Mouse (Mus musculus) CH12.LX (cell line): ENCODE measurements around the gene Chid1. TPM values are rescaled to one million over a fixed set of nuclear protein-coding genes. Genes with fewer than 3 reads are reported as not detected.

Experiments used
- DNase-seq: peaks from one replicate; pipeline ENCODE4 v3.0.0-alpha.2; 2013; ENCODE audit errors: extremely low read depth
- H3K27ac ChIP-seq: 2 replicates; pipeline ENCODE4 v1.5.1; 2012; ENCODE audit warnings: low read depth, mild to moderate bottlenecking, control low read depth, moderate library complexity; ENCODE audit not compliant: insufficient read depth
- H3K27me3 ChIP-seq: replicated peaks from 2 replicates; pipeline ENCODE3; 2012; ENCODE audit warnings: inconsistent platforms
- H3K36me3 ChIP-seq, 2 experiments: replicated peaks in 1 of 2; 2 replicates each; pipeline versions ENCODE3 to v1.6.1; 2012; ENCODE audit warnings: inconsistent platforms in 1 of 2, low read length in 1 of 2, mild to moderate bottlenecking in 1 of 2, mixed read lengths in 1 of 2, moderate library complexity in 1 of 2; ENCODE audit not compliant: control insufficient read depth in 1 of 2, insufficient read depth in 1 of 2
- H3K4me1 ChIP-seq, 2 experiments: 2 replicates each; pipeline ENCODE4 v1.6.1; 2012; ENCODE audit warnings: inconsistent platforms in 1 of 2, moderate library complexity in 1 of 2; ENCODE audit not compliant: insufficient read depth in 2 of 2, control insufficient read depth in 1 of 2
- H3K4me2 ChIP-seq: 2 replicates; pipeline ENCODE4 v1.6.1; 2012; ENCODE audit warnings: low read depth, mild to moderate bottlenecking, control low read depth; ENCODE audit not compliant: poor library complexity, insufficient read depth, severe bottlenecking
- H3K4me3 ChIP-seq, 3 experiments: fragments of 150-350 bp in 1 of 3; sonication (generic) in 1 of 3; replicated peaks in 1 of 3; 2 replicates each; pipeline versions ENCODE3 to v1.5.1; 2011 to 2012; ENCODE audit warnings: low read depth in 2 of 3, low read length in 2 of 3, mild to moderate bottlenecking in 2 of 3, moderate library complexity in 2 of 3, control low read depth in 1 of 3, improper control_type of control experiment in 1 of 3, inconsistent platforms in 1 of 3, mixed read lengths in 1 of 3; ENCODE audit not compliant: poor library complexity in 1 of 3
- H3K79me2 ChIP-seq: replicated peaks from 2 replicates; pipeline ENCODE4 v1.6.1; 2012; ENCODE audit warnings: mild to moderate bottlenecking, moderate library complexity; ENCODE audit not compliant: control insufficient read depth, poor library complexity, insufficient read depth, severe bottlenecking; ENCODE audit errors: extremely low read depth
- H3K9ac ChIP-seq: 2 replicates; pipeline ENCODE4 v1.6.1; 2012; ENCODE audit warnings: low read depth, mild to moderate bottlenecking, control low read depth, moderate library complexity; ENCODE audit not compliant: insufficient read depth
- H3K9me3 ChIP-seq: replicated peaks from 2 replicates; pipeline ENCODE3; 2012; ENCODE audit warnings: low read length, inconsistent platforms, mixed read lengths
- BHLHE40 ChIP-seq: IDR thresholded peaks from 2 replicates; pipeline ENCODE4 v1.6.1; 2011; ENCODE audit warnings: mild to moderate bottlenecking, low read depth, low read length, improper control_type of control experiment
- CTCF ChIP-seq, 2 experiments: IDR thresholded peaks in 1 of 2; conservative IDR thresholded peaks in 1 of 2; 2 replicates each; pipeline ENCODE4 v1.5.1; 2011 to 2012; ENCODE audit warnings: low read depth in 2 of 2, low read length in 2 of 2, improper control_type of control experiment in 1 of 2, inconsistent platforms in 1 of 2, mild to moderate bottlenecking in 1 of 2, moderate library complexity in 1 of 2
- E2F4 ChIP-seq: IDR thresholded peaks from 2 replicates; pipeline ENCODE4 v1.6.1; 2011; ENCODE audit warnings: low read depth, low read length, improper control_type of control experiment; ENCODE audit not compliant: insufficient replicate concordance
- ETS1 ChIP-seq: conservative IDR thresholded peaks from 2 replicates; pipeline ENCODE4 v1.6.1; 2012; ENCODE audit warnings: low read depth, mild to moderate bottlenecking, inconsistent platforms, low read length, improper control_type of control experiment, moderate library complexity
- GABPA ChIP-seq: IDR thresholded peaks from 2 replicates; pipeline ENCODE4 v1.6.1; 2012; ENCODE audit warnings: low read depth, low read length, improper control_type of control experiment, inconsistent platforms; ENCODE audit not compliant: insufficient replicate concordance
- JUN ChIP-seq: IDR thresholded peaks from 2 replicates; pipeline ENCODE4 v1.6.1; 2011; ENCODE audit warnings: low read depth, mild to moderate bottlenecking, low read length, improper control_type of control experiment, moderate library complexity; ENCODE audit not compliant: insufficient read depth
- JUND ChIP-seq: conservative IDR thresholded peaks from 2 replicates; pipeline ENCODE4 v1.6.1; 2011; ENCODE audit warnings: low read depth, low read length, improper control_type of control experiment
- MYC ChIP-seq: IDR thresholded peaks from 2 replicates; pipeline ENCODE4 v1.6.1; 2011; ENCODE audit warnings: low read depth, mild to moderate bottlenecking, improper control_type of control experiment, low read length
- RCOR1 ChIP-seq: conservative IDR thresholded peaks from 2 replicates; pipeline ENCODE4 v1.6.1; 2012; ENCODE audit warnings: low read depth, mild to moderate bottlenecking, inconsistent platforms, low read length, improper control_type of control experiment
- UBTF ChIP-seq: IDR thresholded peaks from 2 replicates; pipeline ENCODE4 v1.6.1; 2012; ENCODE audit warnings: low read depth, mild to moderate bottlenecking, inconsistent platforms, low read length, improper control_type of control experiment, moderate library complexity
- USF1 ChIP-seq: IDR thresholded peaks from 2 replicates; pipeline ENCODE4 v1.6.1; 2014; ENCODE audit warnings: low read depth, mild to moderate bottlenecking, inconsistent platforms, low read length, improper control_type of control experiment
- USF2 ChIP-seq: conservative IDR thresholded peaks from 2 replicates; pipeline ENCODE4 v1.6.1; 2011; ENCODE audit warnings: low read depth, low read length, improper control_type of control experiment
- ZC3H11A ChIP-seq: IDR thresholded peaks from 2 replicates; pipeline ENCODE4 v1.6.1; 2012; ENCODE audit warnings: low read depth, mild to moderate bottlenecking, inconsistent platforms, low read length, improper control_type of control experiment
- ZKSCAN1 ChIP-seq: IDR thresholded peaks from 2 replicates; pipeline ENCODE4 v1.6.1; 2012; ENCODE audit warnings: low read depth, inconsistent platforms, low read length, improper control_type of control experiment, borderline replicate concordance
- dilution Hi-C: fragments of 300-500 bp; cut with MboI; formaldehyde crosslinking; loops from 2 replicates; pipeline ENCODE4 v1.14.3; 2020; ENCODE audit warnings: low sequenced_read_pairs; ENCODE audit not compliant: extremely low pct_unique_long_range_greater_than_20kb, extremely low pct_ligation_motif_present
- in situ Hi-C: fragments of 300-500 bp; cut with MboI; formaldehyde crosslinking; loops from 3 replicates; pipeline ENCODE4 v1.14.3; 2019; ENCODE audit warnings: low sequenced_read_pairs, low pct_ligation_motif_present, low pct_unique_long_range_greater_than_20kb, mixed read lengths
- polyA plus RNA-seq: library from polyadenylated mRNA; unstranded; fragments of >175 nt; gene quantifications from 2 replicates; pipeline ENCODE4 v1.2.1, GENCODE M21; 2012; ENCODE audit warnings: low read depth; ENCODE audit not compliant: insufficient read length
- total RNA-seq, 2 experiments: library from RNA; depleted of rRNA; stranded (reverse); fragments of 300-350 nt in 1 of 2; fragments of >200 nt in 1 of 2; gene quantifications; 2 replicates each; pipeline ENCODE4 v1.2.3; 2012 to 2014

The Chid1 gene
- total and polyA plus RNA-seq, 3 experiments: 27.0 to 50.5 (median 42.3) TPM

DNA sequence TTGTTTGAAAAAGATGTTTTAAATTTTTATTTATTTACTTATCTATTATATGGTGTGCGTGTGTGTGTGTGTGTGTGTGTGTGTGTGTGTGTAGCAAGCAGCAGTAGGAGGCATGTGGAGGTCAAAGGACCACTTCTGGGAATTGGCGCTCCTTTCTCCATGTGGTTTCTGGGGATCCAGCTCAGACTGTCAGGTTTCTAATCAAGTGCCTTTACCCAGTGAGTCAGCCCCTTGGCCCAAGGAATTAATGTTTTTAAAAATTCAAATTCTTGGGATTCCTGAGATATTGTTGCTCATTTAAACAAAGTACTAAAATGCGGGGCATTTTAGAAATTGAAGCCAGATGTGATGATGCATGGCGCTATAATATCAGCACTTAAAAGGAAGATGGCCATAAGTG lies 2.0 kb upstream of the Chid1 start:
- dilution Hi-C loops: no loop called here
- in situ Hi-C loops: no loop called here
- H3K27ac ChIP-seq: no peak overlapping the region

DNA sequence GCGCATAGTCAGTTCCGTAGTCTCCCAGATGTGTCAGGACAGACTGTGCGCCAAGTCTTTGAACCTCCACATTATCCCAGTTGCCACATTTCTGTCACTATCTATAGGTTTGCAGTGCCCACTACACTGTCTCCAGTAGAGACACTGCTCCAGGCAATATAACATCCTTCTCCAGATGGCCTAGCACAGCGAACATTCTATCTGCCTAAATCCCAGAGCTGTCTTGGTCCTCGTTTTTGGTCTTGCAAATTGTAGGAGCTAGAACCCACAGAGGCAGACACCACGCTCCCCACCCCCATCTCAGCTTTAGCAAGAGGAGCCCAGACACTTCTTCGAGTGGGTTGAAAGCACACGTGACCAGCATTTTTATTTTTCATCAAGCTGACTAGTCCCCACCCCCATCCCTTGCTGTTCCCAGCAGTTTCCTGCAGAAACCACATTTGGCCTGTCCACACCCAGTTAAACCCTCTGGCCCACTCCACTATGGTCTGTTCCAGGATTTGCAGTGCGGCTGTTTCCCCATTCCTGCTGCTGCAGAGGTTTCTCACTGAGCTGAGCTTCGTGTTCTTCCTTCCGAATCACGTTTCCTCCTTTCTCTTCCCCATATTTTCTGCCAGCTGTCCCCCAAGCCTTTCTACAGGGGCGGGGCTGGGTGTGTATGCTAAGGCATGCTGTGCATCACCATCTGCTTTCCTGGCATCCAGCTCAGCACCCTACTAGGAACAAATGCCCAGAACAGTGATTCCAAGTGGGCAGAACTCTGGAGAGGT lies 840 bp upstream of the Chid1 start:
- Histone ChIP-seq H3K79me2 (peaks cover 12% of the 10 kb centered on the region), H3K9ac (peak overlapping the region; percentile 37; the same call in 1 of the 2 replicates), H3K27ac (no peak overlapping the region), H3K4me3 (peak overlapping the region; percentile 60 to 90 (median 69)), H3K36me3 (peaks cover 0 to 9% of the 10 kb centered on the region in 2 experiments), H3K4me2 (peak overlapping the region; percentile 33), H3K9me3 (no peaks in the 10 kb centered on the region), H3K27me3 (peaks cover 2% of the 10 kb centered on the region), H3K4me1 (peaks cover 13 to 34% of the 10 kb centered on the region in 2 experiments; a peak in 3 of 4 replicates)
- no peak for DNase-seq
- in situ Hi-C loops: no loop called here
- dilution Hi-C loops: no loop called here
- TF ChIP-seq UBTF (no peak), ZC3H11A (no peak), USF1 (peak; percentile 53), USF2 (peak; percentile 22; the same call in 1 of the 2 replicates), JUND (no peak), ETS1 (0 out of 2 replicates have a peak, but pooled peaks have one; percentile 10), BHLHE40 (peak; percentile 69; the same call in 1 of the 2 replicates), RCOR1 (no peak), JUN (no peak), ZKSCAN1 (no peak)

More for the DNA sequence above, 2.0 kb upstream of the Chid1 start:
- no peak overlapping the region for H3K9ac ChIP-seq
- H3K36me3 ChIP-seq: peaks cover 0 to 7% of the 10 kb centered on the region in 2 experiments
- H3K79me2 ChIP-seq: peaks cover 12% of the 10 kb centered on the region
- DNase-seq: no peak
- no peak overlapping the region for H3K4me3 ChIP-seq
- peaks cover 13 to 26% of the 10 kb centered on the region in 2 experiments; a peak in 3 of 4 replicates for H3K4me1 ChIP-seq
- no peak for TF ChIP-seq CTCF (conservative IDR thresholded peaks at IDR 0.05 in 1 of 2, IDR thresholded peaks at IDR 0.05 in 1 of 2; ENCODE audit: low read depth in 2 of 2, low read length in 2 of 2)
- TF ChIP-seq E2F4: no peak
- TF ChIP-seq MYC: no peak
- TF ChIP-seq BHLHE40: no peak
- TF ChIP-seq GABPA: no peak
- TF ChIP-seq, all 38 proteins: peak for 0
- Histone ChIP-seq H3K9me3 (no peaks in the 10 kb centered on the region), H3K4me2 (no peak overlapping the region), H3K27me3 (peaks cover 2% of the 10 kb centered on the region)
